Mouse (Mus musculus): ENCODE data around the gene Apela. TPM values are rescaled to one million over a fixed set of nuclear protein-coding genes. Genes with fewer than 3 reads are reported as not detected.
"Not testable (repeated sequence)": the region's sequence is repeated elsewhere in the genome, so short reads cannot be mapped to it uniquely, and the experiment has no call there.

Apela gene
- polyA plus RNA-seq, 1 experiment from 2014 or later: 11.1 TPM

GRCm38 (mm10) chr8:65022485-65022884 lies 14.7 kb downstream of the Apela start:
- Histone ChIP-seq H3K4me3 (no peak overlapping the region), H3K4me1 (no peaks in the 10 kb centered on the region), H3K27ac (replicated peaks) (no peak overlapping the region), H3K4me2 (no peak overlapping the region), H3K9ac (no peak overlapping the region), H3K36me3 (no peaks in the 10 kb centered on the region), H3K9me3 (no peaks in the 10 kb centered on the region), H3K27me3 (replicated peaks) (no peaks in the 10 kb centered on the region)
- ATAC-seq (ENCODE audit: extremely low read depth, insufficient number of reproducible peaks, low FRiP score, low TSS enrichment): no peak
- 40% methylated on average over 8 of the region's 8 CpGs for WGBS

GRCm38 (mm10) chr8:65018423-65018822 lies 18.7 kb downstream of the Apela start, which contains the start of the genes Trim61 and Trim60:
Gene Trim61, minus strand, starts transcription at chr8:65018523.
Gene Trim60, minus strand, starts transcription at chr8:65018584.
- no peaks in the 10 kb centered on the region for H3K9me3 ChIP-seq

GRCm38 (mm10) chr8:65007616-65008015 lies 29.5 kb downstream of the Apela start:
- not testable (repeated sequence) for ATAC-seq (ENCODE audit: extremely low read depth, insufficient number of reproducible peaks, low FRiP score, low TSS enrichment); H3K36me3 ChIP-seq; H3K4me3 ChIP-seq; H3K4me2 ChIP-seq; H3K9ac ChIP-seq; H3K27ac ChIP-seq (replicated peaks); H3K9me3 ChIP-seq; H3K27me3 ChIP-seq (replicated peaks); H3K4me1 ChIP-seq
- WGBS: 67% methylated on average over 6 of the region's 6 CpGs

More at GRCm38 (mm10) chr8:65018423-65018822, 18.7 kb downstream of the Apela start, which contains the start of the genes Trim61 and Trim60:
- Histone ChIP-seq H3K36me3 (no peaks in the 10 kb centered on the region), H3K9ac (no peak within 1 kb of the TSS), H3K4me3 (no peak within 1 kb of the TSS), H3K27ac (replicated peaks) (no peak within 1 kb of the TSS), H3K4me1 (no peaks in the 10 kb centered on the region), H3K27me3 (replicated peaks) (no peaks in the 10 kb centered on the region), H3K4me2 (no peak within 1 kb of the TSS)
- ATAC-seq (ENCODE audit: extremely low read depth, insufficient number of reproducible peaks, low FRiP score, low TSS enrichment): no peak
- WGBS: 81% methylated on average over 8 of the region's 8 CpGs

- no peak overlapping the region for H3K4me3 ChIP-seq
- WGBS: 75% methylated on average over 4 of the region's 4 CpGs
- H3K36me3 ChIP-seq: no peaks in the 10 kb centered on the region
- no peak overlapping the region for H3K27ac ChIP-seq (replicated peaks)
- no peak overlapping the region for H3K4me2 ChIP-seq
- no peak for ATAC-seq (ENCODE audit: extremely low read depth, insufficient number of reproducible peaks, low FRiP score, low TSS enrichment)
- H3K9ac ChIP-seq: no peak overlapping the region
- no peaks in the 10 kb centered on the region for H3K9me3 ChIP-seq
- no peaks in the 10 kb centered on the region for H3K4me1 ChIP-seq
- no peaks in the 10 kb centered on the region for H3K27me3 ChIP-seq (replicated peaks)
Observed at GRCm38 (mm10) chr8:64998806-64999365, 38.2 kb downstream of the Apela start.

- H3K9me3 ChIP-seq: peaks cover 8% of the 10 kb centered on the region; the same call in 1 of the 2 replicates
- no peak within 1 kb of the TSS for H3K27ac ChIP-seq (replicated peaks)
- no peak within 1 kb of the TSS for H3K4me3 ChIP-seq
- no peaks in the 10 kb centered on the region for H3K27me3 ChIP-seq (replicated peaks)
- no peak within 1 kb of the TSS for H3K4me2 ChIP-seq
- ATAC-seq (ENCODE audit: extremely low read depth, insufficient number of reproducible peaks, low FRiP score, low TSS enrichment): no peak
- H3K36me3 ChIP-seq: no peaks in the 10 kb centered on the region
- no peak within 1 kb of the TSS for H3K9ac ChIP-seq
- no peaks in the 10 kb centered on the region for H3K4me1 ChIP-seq
- 79% methylated on average over 4 of the region's 4 CpGs for WGBS
Observed at GRCm38 (mm10) chr8:64987731-64988130, 49.4 kb downstream of the Apela start, which contains the start of gene Trim75. Gene Trim75, minus strand, starts transcription at chr8:64987831.

GRCm38 (mm10) chr8:64983150-64983897 lies 53.8 kb downstream of the Apela start:
- Histone ChIP-seq H3K4me2 (no peak overlapping the region), H3K9ac (no peak overlapping the region), H3K4me3 (no peak overlapping the region), H3K9me3 (no peaks in the 10 kb centered on the region), H3K36me3 (no peaks in the 10 kb centered on the region), H3K4me1 (no peaks in the 10 kb centered on the region), H3K27ac (replicated peaks) (no peak overlapping the region), H3K27me3 (replicated peaks) (no peaks in the 10 kb centered on the region)
- no peak for ATAC-seq (ENCODE audit: extremely low read depth, insufficient number of reproducible peaks, low FRiP score, low TSS enrichment)
- 65% methylated on average over 20 of the region's 20 CpGs for WGBS

Other genes with a start within 250 kb of the Apela start
- 5.4 and 8.6 TPM in 2 replicates for gene Klhl2, start 187.3 kb downstream of the Apela start, polyA plus RNA-seq (2015; fragmentation: Nextera tagmentation; extraction: Ambion mirVana)
- 24.0 and 24.2 TPM in 2 replicates for gene Tmem192, start 90.2 kb downstream of the Apela start, polyA plus RNA-seq (2015; fragmentation: Nextera tagmentation; extraction: Ambion mirVana)
- gene Trim75, start 49.5 kb downstream of the Apela start, polyA plus RNA-seq (2015; fragmentation: Nextera tagmentation; extraction: Ambion mirVana): 0.04 TPM in 1 of 2 replicates, not detected in the other
- 0.12 and 0.25 TPM in 2 replicates for gene Trim61, start 18.8 kb downstream of the Apela start, polyA plus RNA-seq (2015; fragmentation: Nextera tagmentation; extraction: Ambion mirVana)
- 0.05 TPM in 1 of 2 replicates, not detected in the other for gene Trim60, start 18.8 kb downstream of the Apela start, polyA plus RNA-seq (2015; fragmentation: Nextera tagmentation; extraction: Ambion mirVana)
- not detected in 2 replicates for gene Gm10663, start 37.7 kb upstream of the Apela start, polyA plus RNA-seq (2015; fragmentation: Nextera tagmentation; extraction: Ambion mirVana)
- gene BC030870, start 92.2 kb upstream of the Apela start, polyA plus RNA-seq (2015; fragmentation: Nextera tagmentation; extraction: Ambion mirVana): 0.09 and 0.12 TPM in 2 replicates

Measured in heart, embryonic 13.5 days (tissue).